Mouse (Mus musculus): ENCODE data around the gene Dgke. TPM values are rescaled to one million over a fixed set of nuclear protein-coding genes. Genes with fewer than 3 reads are reported as not detected.
"Not testable (repeated sequence)": the region's sequence is repeated elsewhere in the genome, so short reads cannot be mapped to it uniquely, and the experiment has no call there.

The Dgke gene
- total RNA-seq, 1 experiment = 24.2 TPM

GRCm38 (mm10) chr11:89055931-89056690 is 10.5 kb downstream of the Dgke start:
- DNase-seq (ENCODE audit: low read depth, low spot score) = no peak
- H3K36me3 ChIP-seq (ENCODE audit: control insufficient read depth, insufficient read depth, low read length, poor library complexity, severe bottlenecking) = peaks cover 29% of the 10 kb centered on the region
- no peak overlapping the region for H3K9ac ChIP-seq (ENCODE audit: insufficient read depth, low read depth, low read length, poor library complexity, severe bottlenecking)
- no peaks in the 10 kb centered on the region for H3K9me3 ChIP-seq (ENCODE audit: control insufficient read depth, insufficient read depth, low read depth, low read length)
- TF ChIP-seq HCFC1 (IDR thresholded peaks at IDR 0.05; ENCODE audit: borderline replicate concordance, insufficient read depth, low read length) (no peak), MAFK (IDR thresholded peaks at IDR 0.05; ENCODE audit: insufficient read depth, low read depth, low read length) (no peak), ZC3H11A (IDR thresholded peaks at IDR 0.05; ENCODE audit: borderline replicate concordance, low read depth, low read length) (no peak), ZNF384 (IDR thresholded peaks at IDR 0.05; ENCODE audit: low read depth, low read length) (no peak), CHD2 (IDR thresholded peaks at IDR 0.05; ENCODE audit: low read depth, low read length) (no peak)
- in situ Hi-C loops (cut with MboI; ENCODE audit: low sequenced_read_pairs in 2 of 2, unreplicated experiment in 2 of 2) = no loop called here
- H3K4me1 ChIP-seq (ENCODE audit: control insufficient read depth in 2 of 2, insufficient read depth in 2 of 2, low read length in 2 of 2, poor library complexity in 1 of 2) = no peaks in the 10 kb centered on the region; a peak in 1 of 4 replicates
- no peak overlapping the region for H3K27ac ChIP-seq (ENCODE audit: insufficient read depth, low read depth, low read length, poor library complexity, severe bottlenecking)
- no peak overlapping the region for H3K4me3 ChIP-seq (ENCODE audit: insufficient read depth in 1 of 2, low read depth in 1 of 2, low read length in 2 of 2, poor library complexity in 1 of 2, severe bottlenecking in 1 of 2)

DNA sequence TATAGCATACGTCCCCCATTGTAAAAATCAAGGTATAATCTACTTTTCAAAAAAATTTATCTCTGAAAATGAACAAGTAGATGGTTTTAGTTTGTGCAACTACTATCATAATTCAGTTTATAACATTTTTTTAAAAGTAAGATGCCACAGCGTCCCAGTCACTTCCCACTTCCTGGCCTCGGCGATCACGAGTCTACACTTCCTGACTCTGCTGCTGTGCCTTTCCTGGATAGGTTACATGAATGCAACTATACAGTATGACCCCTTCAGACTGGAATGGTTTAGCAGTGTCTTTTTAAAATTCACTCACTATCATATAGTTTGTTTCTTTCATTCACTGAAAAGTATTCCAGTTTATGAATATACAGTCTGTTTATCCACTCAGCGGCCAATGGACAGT is 14.9 kb downstream of the Dgke start:
- no peak for DNase-seq (ENCODE audit: low read depth, low spot score)
- no peak overlapping the region for H3K9ac ChIP-seq (ENCODE audit: insufficient read depth, low read depth, low read length, poor library complexity, severe bottlenecking)
- H3K4me1 ChIP-seq (ENCODE audit: control insufficient read depth in 2 of 2, insufficient read depth in 2 of 2, low read length in 2 of 2, poor library complexity in 1 of 2) = no peaks in the 10 kb centered on the region; a peak in 1 of 4 replicates
- in situ Hi-C loops (cut with MboI; ENCODE audit: low sequenced_read_pairs in 2 of 2, unreplicated experiment in 2 of 2) = no loop called here
- no peaks in the 10 kb centered on the region for H3K9me3 ChIP-seq (ENCODE audit: control insufficient read depth, insufficient read depth, low read depth, low read length)
- no peak overlapping the region for H3K27ac ChIP-seq (ENCODE audit: insufficient read depth, low read depth, low read length, poor library complexity, severe bottlenecking)
- peaks cover 41% of the 10 kb centered on the region for H3K36me3 ChIP-seq (ENCODE audit: control insufficient read depth, insufficient read depth, low read length, poor library complexity, severe bottlenecking)
- TF ChIP-seq CHD2 (IDR thresholded peaks at IDR 0.05; ENCODE audit: low read depth, low read length) = no peak
- TF ChIP-seq ZC3H11A (IDR thresholded peaks at IDR 0.05; ENCODE audit: borderline replicate concordance, low read depth, low read length) = no peak
- TF ChIP-seq MAFK (IDR thresholded peaks at IDR 0.05; ENCODE audit: insufficient read depth, low read depth, low read length) = no peak
- no peak for TF ChIP-seq ZNF384 (IDR thresholded peaks at IDR 0.05; ENCODE audit: low read depth, low read length)
- TF ChIP-seq HCFC1 (IDR thresholded peaks at IDR 0.05; ENCODE audit: borderline replicate concordance, insufficient read depth, low read length) = no peak
- H3K4me3 ChIP-seq (ENCODE audit: insufficient read depth in 1 of 2, low read depth in 1 of 2, low read length in 2 of 2, poor library complexity in 1 of 2, severe bottlenecking in 1 of 2) = no peak overlapping the region

DNA sequence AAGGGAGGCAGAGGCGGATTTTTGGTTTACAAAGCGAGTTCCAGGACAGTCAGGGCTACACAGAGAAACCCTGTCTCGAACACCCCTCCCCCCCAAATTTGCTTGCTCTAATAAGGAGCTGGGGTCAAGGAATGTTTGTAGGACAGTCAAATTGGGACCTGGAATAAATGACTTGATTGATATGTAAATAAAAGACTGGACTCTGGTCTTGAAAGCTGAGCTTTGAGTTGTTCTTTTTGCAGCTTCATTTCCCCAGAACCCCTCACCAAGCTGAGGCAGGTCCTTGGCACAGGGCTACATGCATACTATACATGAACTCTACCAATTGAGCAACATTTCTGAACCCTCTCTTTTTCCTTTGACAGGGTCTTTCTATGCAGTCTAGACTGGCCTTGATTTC is 20.6 kb downstream of the Dgke start:
- H3K9me3 ChIP-seq (ENCODE audit: control insufficient read depth, insufficient read depth, low read depth, low read length) = no peaks in the 10 kb centered on the region
- H3K4me1 ChIP-seq (ENCODE audit: control insufficient read depth in 2 of 2, insufficient read depth in 2 of 2, low read length in 2 of 2, poor library complexity in 1 of 2) = peaks cover 0 to 1% of the 10 kb centered on the region in 2 experiments; a peak in 2 of 4 replicates
- no peak overlapping the region for H3K9ac ChIP-seq (ENCODE audit: insufficient read depth, low read depth, low read length, poor library complexity, severe bottlenecking)
- no peak for TF ChIP-seq ZNF384 (IDR thresholded peaks at IDR 0.05; ENCODE audit: low read depth, low read length)
- TF ChIP-seq HCFC1 (IDR thresholded peaks at IDR 0.05; ENCODE audit: borderline replicate concordance, insufficient read depth, low read length) = no peak
- TF ChIP-seq MAFK (IDR thresholded peaks at IDR 0.05; ENCODE audit: insufficient read depth, low read depth, low read length) = no peak
- TF ChIP-seq CHD2 (IDR thresholded peaks at IDR 0.05; ENCODE audit: low read depth, low read length) = no peak
- no peak for TF ChIP-seq ZC3H11A (IDR thresholded peaks at IDR 0.05; ENCODE audit: borderline replicate concordance, low read depth, low read length)
- peaks cover 32% of the 10 kb centered on the region for H3K36me3 ChIP-seq (ENCODE audit: control insufficient read depth, insufficient read depth, low read length, poor library complexity, severe bottlenecking)
- no peak for DNase-seq (ENCODE audit: low read depth, low spot score)
- H3K27ac ChIP-seq (ENCODE audit: insufficient read depth, low read depth, low read length, poor library complexity, severe bottlenecking) = peak overlapping the region; percentile 40; the same call in 1 of the 2 replicates
- in situ Hi-C loops (cut with MboI; ENCODE audit: low sequenced_read_pairs in 2 of 2, unreplicated experiment in 2 of 2) = no loop called here
- no peak overlapping the region for H3K4me3 ChIP-seq (ENCODE audit: insufficient read depth in 1 of 2, low read depth in 1 of 2, low read length in 2 of 2, poor library complexity in 1 of 2, severe bottlenecking in 1 of 2)

GRCm38 (mm10) chr11:89045501-89045900 is 21.1 kb downstream of the Dgke start:
- in situ Hi-C loops (cut with MboI; ENCODE audit: low sequenced_read_pairs in 2 of 2, unreplicated experiment in 2 of 2) = not testable (repeated sequence)

GRCm38 (mm10) chr11:89043046-89043445 is 23.6 kb downstream of the Dgke start:
- Histone ChIP-seq H3K36me3 (ENCODE audit: control insufficient read depth, insufficient read depth, low read length, poor library complexity, severe bottlenecking) (peaks cover 35% of the 10 kb centered on the region), H3K4me1 (ENCODE audit: control insufficient read depth in 2 of 2, insufficient read depth in 2 of 2, low read length in 2 of 2, poor library complexity in 1 of 2) (peaks cover 0 to 1% of the 10 kb centered on the region in 2 experiments; a peak in 2 of 4 replicates)

More at GRCm38 (mm10) chr11:89045501-89045900, 21.1 kb downstream of the Dgke start:
- DNase-seq (ENCODE audit: low read depth, low spot score); H3K27ac ChIP-seq (ENCODE audit: insufficient read depth, low read depth, low read length, poor library complexity, severe bottlenecking); H3K4me3 ChIP-seq (ENCODE audit: insufficient read depth in 1 of 2, low read depth in 1 of 2, low read length in 2 of 2, poor library complexity in 1 of 2, severe bottlenecking in 1 of 2); H3K9me3 ChIP-seq (ENCODE audit: control insufficient read depth, insufficient read depth, low read depth, low read length); H3K4me1 ChIP-seq (ENCODE audit: control insufficient read depth in 2 of 2, insufficient read depth in 2 of 2, low read length in 2 of 2, poor library complexity in 1 of 2); H3K9ac ChIP-seq (ENCODE audit: insufficient read depth, low read depth, low read length, poor library complexity, severe bottlenecking): not testable (repeated sequence)
- H3K36me3 ChIP-seq (ENCODE audit: control insufficient read depth, insufficient read depth, low read length, poor library complexity, severe bottlenecking) = peaks cover 31% of the 10 kb centered on the region

More at GRCm38 (mm10) chr11:89043046-89043445, 23.6 kb downstream of the Dgke start:
- H3K9ac ChIP-seq (ENCODE audit: insufficient read depth, low read depth, low read length, poor library complexity, severe bottlenecking) = no peak overlapping the region
- no peak for DNase-seq (ENCODE audit: low read depth, low spot score)
- no peak overlapping the region for H3K4me3 ChIP-seq (ENCODE audit: insufficient read depth in 1 of 2, low read depth in 1 of 2, low read length in 2 of 2, poor library complexity in 1 of 2, severe bottlenecking in 1 of 2)
- TF ChIP-seq ZNF384 (IDR thresholded peaks at IDR 0.05; ENCODE audit: low read depth, low read length) (no peak), MAFK (IDR thresholded peaks at IDR 0.05; ENCODE audit: insufficient read depth, low read depth, low read length) (no peak), ZC3H11A (IDR thresholded peaks at IDR 0.05; ENCODE audit: borderline replicate concordance, low read depth, low read length) (no peak)
- H3K9me3 ChIP-seq (ENCODE audit: control insufficient read depth, insufficient read depth, low read depth, low read length) = no peaks in the 10 kb centered on the region
- no peak overlapping the region for H3K27ac ChIP-seq (ENCODE audit: insufficient read depth, low read depth, low read length, poor library complexity, severe bottlenecking)
- in situ Hi-C loops (cut with MboI; ENCODE audit: low sequenced_read_pairs in 2 of 2, unreplicated experiment in 2 of 2) = no loop called here

All from ES-E14 (cell line).